Mouse (Mus musculus) adipose tissue, adult 10 weeks (tissue): ENCODE results near the gene Cypt12. TPM values are rescaled to one million over a fixed set of nuclear protein-coding genes. Genes with fewer than 3 reads are reported as not detected.

Source experiments
- polyA plus RNA-seq: library from polyadenylated mRNA; stranded (reverse); fragments of 350-450 nt; fragmentation: Illumina TruSeq; extraction: RNeasy Lipid Tissue Mini Kit (QIAGEN cat#74804); gene quantifications from one replicate; pipeline ENCODE4 v1.2.3, GENCODE M21; 2014; ENCODE audit warnings: low read depth, low replicate concordance

The Cypt12 gene
- polyA plus RNA-seq: 16.8 TPM

DNA sequence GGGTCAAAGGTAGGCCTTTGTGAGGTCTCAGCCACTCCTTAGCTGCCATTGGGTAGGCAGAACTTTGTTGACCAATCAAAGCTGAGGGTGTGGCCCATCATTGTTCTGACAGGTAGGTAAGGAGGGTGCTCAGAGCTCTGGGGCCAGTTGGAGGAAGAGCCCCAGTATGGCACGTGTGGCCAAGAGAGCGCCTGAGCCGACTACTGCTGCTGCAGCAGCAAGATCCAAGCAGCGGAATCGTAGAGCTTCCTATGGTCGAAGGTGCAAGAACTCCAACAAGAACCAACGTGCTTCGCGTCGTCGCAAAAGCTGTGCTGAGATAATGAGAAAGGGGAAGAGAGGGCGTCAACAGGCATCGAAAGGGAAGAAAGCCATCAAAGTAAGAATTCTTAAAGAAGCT lies at the start of gene Cypt12:
Gene Cypt12, plus strand, starts transcription at position 112 of the 400 bp plus-strand sequence.

